Mouse (Mus musculus) forelimb bud, embryonic 11.5 days (tissue): Measurements from ENCODE around the gene Fam120a.

Experiments
- DNase-seq: peaks from one replicate; pipeline ENCODE4 v3.0.0-alpha.2; 2012; ENCODE audit warnings: low read depth, low spot score

The Fam120a gene

GRCm38 (mm10) chr13:48965559-48966525 is 2.0 kb downstream of the Fam120a start:
- DNase-seq: peak; percentile 74

GRCm38 (mm10) chr13:48964850-48965249 is 3.0 kb downstream of the Fam120a start:
- DNase-seq: no peak

GRCm38 (mm10) chr13:48963111-48963510 is 4.7 kb downstream of the Fam120a start:
- no peak for DNase-seq

GRCm38 (mm10) chr13:48962519-48962918 is 5.3 kb downstream of the Fam120a start:
- DNase-seq: no peak

GRCm38 (mm10) chr13:48958608-48959007 is 9.2 kb downstream of the Fam120a start:
- no peak for DNase-seq

GRCm38 (mm10) chr13:48954825-48955224 is 13.0 kb downstream of the Fam120a start:
- DNase-seq: no peak

GRCm38 (mm10) chr13:48950600-48951241 is 17.1 kb downstream of the Fam120a start:
- DNase-seq: peak; percentile 52

GRCm38 (mm10) chr13:48948951-48949350 is 18.9 kb downstream of the Fam120a start:
- DNase-seq: no peak

GRCm38 (mm10) chr13:48944571-48944970 is 23.2 kb downstream of the Fam120a start:
- DNase-seq: no peak

GRCm38 (mm10) chr13:48942471-48942870 is 25.3 kb downstream of the Fam120a start:
- no peak for DNase-seq

GRCm38 (mm10) chr13:48941773-48942172 is 26.0 kb downstream of the Fam120a start:
- DNase-seq: no peak

- DNase-seq: no peak
Measured at GRCm38 (mm10) chr13:48934597-48934996, 33.2 kb downstream of the Fam120a start.

GRCm38 (mm10) chr13:48932692-48933091 is 35.1 kb downstream of the Fam120a start:
- DNase-seq: no peak

GRCm38 (mm10) chr13:48931687-48932086 is 36.1 kb downstream of the Fam120a start:
- DNase-seq: no peak

GRCm38 (mm10) chr13:48931232-48931631 is 36.6 kb downstream of the Fam120a start:
- DNase-seq: no peak

- no peak for DNase-seq
Measured at GRCm38 (mm10) chr13:48929535-48930110, 38.2 kb downstream of the Fam120a start.

- no peak for DNase-seq
Measured at GRCm38 (mm10) chr13:48927609-48928008, 40.2 kb downstream of the Fam120a start.

GRCm38 (mm10) chr13:48922712-48923111 is 45.1 kb downstream of the Fam120a start:
- DNase-seq: no peak

GRCm38 (mm10) chr13:48921256-48921655 is 46.6 kb downstream of the Fam120a start:
- no peak for DNase-seq

- DNase-seq: no peak
Measured at GRCm38 (mm10) chr13:48919756-48920415, 47.9 kb downstream of the Fam120a start.

GRCm38 (mm10) chr13:48917113-48917599 is 50.7 kb downstream of the Fam120a start:
- DNase-seq: no peak

GRCm38 (mm10) chr13:48913680-48914079 is 54.1 kb downstream of the Fam120a start:
- DNase-seq: no peak
